Mouse (Mus musculus): ENCODE measurements around the gene Btnl6.
"Not testable (repeated sequence)": the region's sequence is repeated elsewhere in the genome, so short reads cannot be mapped to it uniquely, and the experiment has no call there.

GRCm38 (mm10) chr17:34497319-34497718 is 19.8 kb downstream of the Btnl6 start:
- not testable (repeated sequence) for TF ChIP-seq POLR2A (IDR thresholded peaks at IDR 0.05; ENCODE audit: insufficient read length, low read depth); USF1 (IDR thresholded peaks at IDR 0.05; ENCODE audit: low read depth); TCF3 (IDR thresholded peaks at IDR 0.05; ENCODE audit: insufficient read length, low read depth); CEBPB (IDR thresholded peaks at IDR 0.05; ENCODE audit: insufficient read depth, poor library complexity, severe bottlenecking)
